Mouse (Mus musculus) testis, adult 2 months (tissue): Measurements from ENCODE around the gene Myt1. TPM values are rescaled to one million over a fixed set of nuclear protein-coding genes. Genes with fewer than 3 reads are reported as not detected.

Source experiments
- H3K27ac ChIP-seq: fragments of 200-500 bp; 2 replicates; pipeline ENCODE4 v1.5.1; 2012; ENCODE audit warnings: low read depth, low read length; ENCODE audit not compliant: control insufficient read depth, insufficient read depth
- H3K27me3 ChIP-seq: fragments of 200-500 bp; 2 replicates; pipeline ENCODE4 v1.6.1; 2012; ENCODE audit warnings: mild to moderate bottlenecking, low read length, moderate library complexity; ENCODE audit not compliant: control insufficient read depth, insufficient read depth
- H3K36me3 ChIP-seq: fragments of 200-500 bp; 2 replicates; pipeline ENCODE4 v1.6.1; 2012; ENCODE audit warnings: mild to moderate bottlenecking, low read length; ENCODE audit not compliant: control insufficient read depth, insufficient read depth
- H3K4me1 ChIP-seq: fragments of 200-500 bp; 2 replicates; pipeline ENCODE4 v1.6.1; 2012; ENCODE audit warnings: low read length; ENCODE audit not compliant: control insufficient read depth, insufficient read depth
- H3K4me3 ChIP-seq: fragments of 200-500 bp; 2 replicates; pipeline ENCODE4 v1.5.1; 2012; ENCODE audit warnings: low read depth, mild to moderate bottlenecking, low read length, moderate library complexity, mixed read lengths; ENCODE audit not compliant: control insufficient read depth
- CTCF ChIP-seq: fragments of 200-500 bp; IDR thresholded peaks from 2 replicates; pipeline ENCODE4 v1.5.1; 2012; ENCODE audit warnings: low read depth, mild to moderate bottlenecking, inconsistent platforms, low read length, moderate library complexity; ENCODE audit not compliant: control insufficient read depth, insufficient read depth, insufficient replicate concordance
- POLR2A ChIP-seq: fragments of 200-500 bp; IDR thresholded peaks from 2 replicates; pipeline ENCODE4 v1.6.1; 2012; ENCODE audit warnings: low read depth, mild to moderate bottlenecking, inconsistent platforms, low read length, moderate library complexity; ENCODE audit not compliant: control insufficient read depth
- polyA plus RNA-seq: library from polyadenylated mRNA; depleted of rRNA; stranded (reverse); fragments of >200 nt; gene quantifications from 2 replicates; pipeline ENCODE4 v1.2.3, GENCODE M21; 2012; rRNA removed

The Myt1 gene
- polyA plus RNA-seq, result 2.9 and 5.3 TPM in 2 replicates

GRCm38 (mm10) chr2:181763006-181763830 lies at the start of gene Myt1:
Gene Myt1 (plus strand): TSS chr2:181763332.
- Histone ChIP-seq H3K36me3 (no peaks in the 10 kb centered on the region), H3K4me3 (no peak within 1 kb of the TSS), H3K27ac (no peak within 1 kb of the TSS), H3K27me3 (no peaks in the 10 kb centered on the region), H3K4me1 (no peaks in the 10 kb centered on the region)
- TF ChIP-seq POLR2A, result no peak
- TF ChIP-seq CTCF, result no peak

- Histone ChIP-seq H3K4me1 (peaks cover 5% of the 10 kb centered on the region), H3K27me3 (no peaks in the 10 kb centered on the region), H3K27ac (no peak overlapping the region), H3K36me3 (no peaks in the 10 kb centered on the region), H3K4me3 (no peak overlapping the region)
- TF ChIP-seq POLR2A (no peak), CTCF (no peak)
These were observed 49.4 kb upstream of the Myt1 start for GRCm38 (mm10) chr2:181713749-181714148.

GRCm38 (mm10) chr2:181714903-181715326 lies 48.2 kb upstream of the Myt1 start, which contains the start of gene Oprl1:
Gene Oprl1 (plus strand): TSS chr2:181715016.
- Histone ChIP-seq H3K27me3 (no peaks in the 10 kb centered on the region), H3K36me3 (no peaks in the 10 kb centered on the region), H3K27ac (no peak within 1 kb of the TSS), H3K4me1 (peaks cover 5% of the 10 kb centered on the region), H3K4me3 (no peak within 1 kb of the TSS)
- no peak for TF ChIP-seq POLR2A
- TF ChIP-seq CTCF, result no peak

GRCm38 (mm10) chr2:181715382-181715781 lies 47.8 kb upstream of the Myt1 start:
- no peak for TF ChIP-seq CTCF
- no peak for TF ChIP-seq POLR2A
- H3K27ac ChIP-seq, result no peak overlapping the region
- peaks cover 5% of the 10 kb centered on the region for H3K4me1 ChIP-seq
- no peaks in the 10 kb centered on the region for H3K27me3 ChIP-seq
- no peak overlapping the region for H3K4me3 ChIP-seq
- H3K36me3 ChIP-seq, result no peaks in the 10 kb centered on the region

- TF ChIP-seq POLR2A (no peak), CTCF (no peak)
- peaks cover 5% of the 10 kb centered on the region for H3K4me1 ChIP-seq
- no peaks in the 10 kb centered on the region for H3K36me3 ChIP-seq
- no peak overlapping the region for H3K27ac ChIP-seq
- 0 out of 2 replicates have a peak overlapping the region, but pooled peaks have one; percentile 18 for H3K4me3 ChIP-seq
- no peaks in the 10 kb centered on the region for H3K27me3 ChIP-seq
These were observed 46.1 kb upstream of the Myt1 start for GRCm38 (mm10) chr2:181716991-181717390.

- H3K27me3 ChIP-seq, result no peaks in the 10 kb centered on the region
- TF ChIP-seq CTCF, result no peak
- no peak for TF ChIP-seq POLR2A
These were observed 43.1 kb upstream of the Myt1 start for GRCm38 (mm10) chr2:181720061-181720460.

GRCm38 (mm10) chr2:181721200-181721599 lies 41.9 kb upstream of the Myt1 start:
- H3K27me3 ChIP-seq, result no peaks in the 10 kb centered on the region
- no peaks in the 10 kb centered on the region for H3K4me1 ChIP-seq
- H3K4me3 ChIP-seq, result no peak overlapping the region
- TF ChIP-seq CTCF (no peak), POLR2A (no peak)
- H3K36me3 ChIP-seq, result no peaks in the 10 kb centered on the region
- H3K27ac ChIP-seq, result no peak overlapping the region

More at GRCm38 (mm10) chr2:181720061-181720460, 43.1 kb upstream of the Myt1 start:
- Histone ChIP-seq H3K4me1 (peaks cover under 1% of the 10 kb centered on the region; the same call in 1 of the 2 replicates), H3K36me3 (no peaks in the 10 kb centered on the region), H3K4me3 (peak overlapping the region; percentile 39), H3K27ac (no peak overlapping the region)
